ENCODE assay signal across 7 mouse cellular contexts in the genomic region with DNA sequence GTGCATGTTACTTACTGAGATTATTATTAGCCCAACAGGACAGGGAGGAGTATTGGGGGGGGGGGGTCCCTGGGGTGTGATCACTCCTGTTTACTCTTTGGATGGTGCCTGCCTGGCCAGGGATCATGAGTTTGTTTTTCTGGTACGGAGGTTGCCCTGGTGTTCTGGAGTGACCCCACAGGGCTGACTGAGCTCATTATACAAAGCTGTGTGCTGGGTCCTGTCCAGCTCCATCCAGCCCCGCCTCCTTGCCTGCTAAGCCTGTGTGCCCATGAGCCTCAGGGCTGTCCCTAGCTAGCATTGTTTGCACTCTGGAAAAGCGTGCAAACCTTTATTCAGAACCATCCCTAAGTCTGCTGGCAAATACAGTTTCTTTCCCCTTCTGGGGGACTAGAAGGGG.
DNase-seq lines count a peak whose midpoint lies in the region; ATAC-seq and TF ChIP-seq lines count a peak whose summit lies in the region.

No protein-coding gene starts in this region.

- H3K27me3 ChIP-seq in Patski: no peaks in the 10 kb centered on the region
- no peaks in the 10 kb centered on the region for H3K27me3 ChIP-seq in intestine, embryonic 16.5 days (replicated peaks; ENCODE audit: control insufficient read depth, insufficient read depth, low read length)
- H3K27me3 ChIP-seq in liver, adult 2 months (ENCODE audit: control insufficient read depth, insufficient read depth, low read length): no peaks in the 10 kb centered on the region
- no peaks in the 10 kb centered on the region for H3K27me3 ChIP-seq in neural tube, embryonic 11.5 days (ENCODE audit: control insufficient read depth, insufficient read depth, low read length)

- in situ Hi-C loops in Patski (cut with MboI; ENCODE audit: low pct_unique_long_range_greater_than_20kb): no loop called here

- no peak for TF ChIP-seq POLR2A in liver, adult 2 months (IDR thresholded peaks at IDR 0.05; ENCODE audit: extremely low read depth, insufficient read depth, low read length)

- CTCF ChIA-PET in Patski (lab: Charles Lee): interaction anchor here (0.8 to 1.6 kb wide), 2 partner anchors 12 to 20 kb away, joined by 3 read pairs; no protein-coding TSS in a partner anchor

- no peaks in the 10 kb centered on the region; the same call in 1 of the 2 replicates for H3K4me1 ChIP-seq in intestine, embryonic 16.5 days (ENCODE audit: control insufficient read depth, insufficient read depth, low read length)
- H3K4me1 ChIP-seq in liver, adult 2 months (ENCODE audit: control insufficient read depth, insufficient read depth, low read length): peaks cover 23% of the 10 kb centered on the region
- H3K4me1 ChIP-seq in neural tube, embryonic 11.5 days (ENCODE audit: control insufficient read depth, insufficient read depth, low read length): no peaks in the 10 kb centered on the region

- H3K9me3 ChIP-seq in intestine, embryonic 16.5 days (ENCODE audit: control insufficient read depth, low read length): no peaks in the 10 kb centered on the region
- no peaks in the 10 kb centered on the region for H3K9me3 ChIP-seq in neural tube, embryonic 11.5 days (ENCODE audit: control insufficient read depth, low read length)

- POLR2A ChIA-PET in Patski (lab: Charles Lee): interaction anchor here (0.7 to 0.9 kb wide), 2 partner anchors 43 to 271 kb away, joined by 3 to 5 read pairs; no protein-coding TSS in a partner anchor

- ATAC-seq in Patski: peak; percentile 92
- peak; percentile 71; the same call in 1 of the 2 replicates for ATAC-seq in intestine, embryonic 16.5 days
- ATAC-seq in neural tube, embryonic 11.5 days (ENCODE audit: insufficient read depth, low FRiP score, low TSS enrichment): peak; percentile 31; the same call in 1 of the 2 replicates

- no peak overlapping the region for H3K27ac ChIP-seq in intestine, embryonic 16.5 days (ENCODE audit: low read length)
- peak overlapping the region; percentile 91 for H3K27ac ChIP-seq in liver, adult 2 months (replicated peaks; ENCODE audit: insufficient read depth, low read depth, low read length)
- H3K27ac ChIP-seq in neural tube, embryonic 11.5 days (ENCODE audit: low read depth, low read length): no peak overlapping the region

- TF ChIP-seq CTCF in Patski (IDR thresholded peaks at IDR 0.05): no peak
- 0 out of 2 replicates have a peak, but pooled peaks have one; percentile 13 for TF ChIP-seq CTCF in liver, adult 2 months (IDR thresholded peaks at IDR 0.05; ENCODE audit: low read depth, low read length)

- no peak overlapping the region for H3K9ac ChIP-seq in intestine, embryonic 16.5 days (ENCODE audit: low read depth, low read length)
- H3K9ac ChIP-seq in liver, adult 2 months (ENCODE audit: low read depth, low read length): peak overlapping the region; percentile 45; the same call in 1 of the 2 replicates
- H3K9ac ChIP-seq in neural tube, embryonic 11.5 days (ENCODE audit: low read length): no peak overlapping the region

- H3K79me2 ChIP-seq in liver, adult 2 months (ENCODE audit: control insufficient read depth, insufficient read depth, low read length): no peaks in the 10 kb centered on the region

- no peaks in the 10 kb centered on the region for H3K36me3 ChIP-seq in intestine, embryonic 16.5 days (ENCODE audit: control insufficient read depth, insufficient read depth, low read length)
- H3K36me3 ChIP-seq in liver, adult 2 months (ENCODE audit: control insufficient read depth, insufficient read depth, low read length): no peaks in the 10 kb centered on the region
- H3K36me3 ChIP-seq in neural tube, embryonic 11.5 days (ENCODE audit: control insufficient read depth, insufficient read depth, low read length): no peaks in the 10 kb centered on the region

- 42% methylated on average over 3 of the region's 3 CpGs for WGBS in intestine, embryonic 16.5 days
- WGBS in liver, adult 2 months: 24% methylated on average over 3 of the region's 3 CpGs
- WGBS in neural tube, embryonic 11.5 days: 50% methylated on average over 3 of the region's 3 CpGs

- H3K4me2 ChIP-seq in intestine, embryonic 16.5 days (ENCODE audit: low read depth, low read length): no peak overlapping the region
- H3K4me2 ChIP-seq in neural tube, embryonic 11.5 days (ENCODE audit: low read depth): no peak overlapping the region

- H3K4me3 ChIP-seq in intestine, embryonic 16.5 days (ENCODE audit: low read length): no peak overlapping the region
- H3K4me3 ChIP-seq in liver, adult 2 months (ENCODE audit: insufficient read depth, low read depth, low read length): no peak overlapping the region
- H3K4me3 ChIP-seq in neural tube, embryonic 11.5 days (ENCODE audit: low read depth, low read length): no peak overlapping the region

- DNase-seq in Patski (ENCODE audit: low read depth, low spot score): peak; percentile 35
- peak; percentile 6 for DNase-seq in cerebellum, adult 11-12 months
- peak; percentile 48 for DNase-seq in gastrocnemius, postnatal 10 days
- DNase-seq in liver, adult 2 months (ENCODE audit: extremely low read depth, low read depth, low spot score): peak; percentile 95
- DNase-seq in neural tube, embryonic 11.5 days (ENCODE audit: low spot score): peak; percentile 13
- DNase-seq in thymus, postnatal 36 days: no peak

Comparison
In these comparisons a context has a peak if more than half of its experiments do, and no peak if none do; other contexts are left out.
1. ATAC-seq: peak in every context shown above with its lines; median percentile 92 in Patski; 71 in intestine, embryonic 16.5 days; 31 in neural tube, embryonic 11.5 days.
2. DNase-seq: peak in Patski (single experiment), cerebellum, adult 11-12 months (single experiment), gastrocnemius, postnatal 10 days (single experiment), liver, adult 2 months (single experiment) and neural tube, embryonic 11.5 days (single experiment); none in thymus, postnatal 36 days (0 of 2).